In the genomic region with DNA sequence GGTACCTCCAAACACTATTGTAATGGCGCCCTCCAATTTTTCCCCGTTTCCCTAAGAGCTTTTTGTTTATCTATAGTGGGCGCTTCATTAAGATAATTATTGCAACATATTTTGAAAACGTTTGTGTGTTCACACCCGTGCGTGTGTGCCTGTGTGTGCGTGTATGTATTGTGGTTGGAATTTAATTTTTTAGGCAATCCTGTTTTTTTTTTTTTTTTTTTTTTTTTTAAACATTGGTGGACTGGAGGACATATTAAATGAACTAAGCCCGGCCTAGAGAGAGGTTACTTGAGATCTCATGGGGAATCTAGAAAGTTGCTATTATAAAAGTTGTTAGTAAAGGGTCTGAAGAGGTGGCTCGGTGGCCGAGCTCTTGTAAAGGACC, we compare ENCODE assay signal across 8 mouse cellular contexts. TPM values are rescaled to one million over a fixed set of nuclear protein-coding genes. Genes with fewer than 3 reads are reported as not detected.
DNase-seq lines count a peak whose midpoint lies in the region; ATAC-seq and TF ChIP-seq lines count a peak whose summit lies in the region.

No protein-coding gene starts in this region.

- TF ChIP-seq EP300 in stomach, postnatal 0 days (optimal IDR thresholded peaks at IDR 0.05) = no peak

- H3K36me3 ChIP-seq in erythroblast, embryonic 14.5 days (ENCODE audit: control insufficient read depth) = peaks cover 40% of the 10 kb centered on the region
- H3K36me3 ChIP-seq in neural tube, embryonic 11.5 days (ENCODE audit: control insufficient read depth, insufficient read depth, low read length) = peaks cover 9% of the 10 kb centered on the region
- H3K36me3 ChIP-seq in limb, embryonic 15.5 days = peaks cover 26% of the 10 kb centered on the region
- peaks cover 2% of the 10 kb centered on the region for H3K36me3 ChIP-seq in stomach, postnatal 0 days (ENCODE audit: control insufficient read depth, insufficient read depth, low read length)

- ATAC-seq in erythroblast, adult 5-6 weeks (replicated peaks; ENCODE audit: low FRiP score, poor library complexity, severe bottlenecking) = no peak
- no peak for ATAC-seq in neural tube, embryonic 11.5 days (ENCODE audit: insufficient read depth, low FRiP score, low TSS enrichment)
- no peak for ATAC-seq in limb, embryonic 15.5 days (ENCODE audit: insufficient number of reproducible peaks, low FRiP score, low TSS enrichment, low read depth)
- ATAC-seq in stomach, postnatal 0 days (ENCODE audit: low FRiP score, low TSS enrichment) = no peak

- no peaks in the 10 kb centered on the region for H3K9me3 ChIP-seq in erythroblast, embryonic 14.5 days (ENCODE audit: control insufficient read depth, low read length)
- no peaks in the 10 kb centered on the region for H3K9me3 ChIP-seq in neural tube, embryonic 11.5 days (ENCODE audit: control insufficient read depth, low read length)
- H3K9me3 ChIP-seq in limb, embryonic 15.5 days = no peaks in the 10 kb centered on the region
- H3K9me3 ChIP-seq in stomach, postnatal 0 days (ENCODE audit: control insufficient read depth, low read length) = no peaks in the 10 kb centered on the region

- DNase-seq in neural tube, embryonic 11.5 days (ENCODE audit: low spot score) = no peak
- no peak for DNase-seq in neural tube, embryonic 10.5 days (ENCODE audit: extremely low spot score, low spot score)
- DNase-seq in stomach, postnatal 0 days (ENCODE audit: low spot score) = no peak
- no peak for DNase-seq in cerebellum, postnatal 36 days
- DNase-seq in left cerebral cortex, postnatal 14 days (ENCODE audit: low spot score in 2 of 2) = no peak

- H3K27ac ChIP-seq in neural tube, embryonic 11.5 days (ENCODE audit: low read depth, low read length) = peak overlapping the region; percentile 99; the same call in 1 of the 2 replicates
- peak overlapping the region; percentile 99 for H3K27ac ChIP-seq in limb, embryonic 15.5 days
- H3K27ac ChIP-seq in stomach, postnatal 0 days (replicated peaks) = 0 out of 2 replicates have a peak overlapping the region, but pooled peaks have one; percentile 75

- WGBS in neural tube, embryonic 11.5 days = 10% methylated on average over 10 of the region's 10 CpGs
- WGBS in limb, embryonic 15.5 days = 5% methylated on average over 10 of the region's 10 CpGs
- whole genome bisulfite sequencing in stomach, postnatal 0 days = 2% methylated on average over 10 of the region's 10 CpGs

- TF ChIP-seq CTCF in stomach, postnatal 0 days (IDR thresholded peaks at IDR 0.05; ENCODE audit: low read depth) = no peak

- peak overlapping the region; percentile 95 for H3K4me3 ChIP-seq in erythroblast, embryonic 14.5 days (replicated peaks)
- H3K4me3 ChIP-seq in neural tube, embryonic 11.5 days (ENCODE audit: low read depth, low read length) = peak overlapping the region; percentile 99
- peak overlapping the region; percentile 90 for H3K4me3 ChIP-seq in limb, embryonic 15.5 days
- H3K4me3 ChIP-seq in stomach, postnatal 0 days (ENCODE audit: low read depth, low read length) = peak overlapping the region; percentile 95

- H3K9ac ChIP-seq in neural tube, embryonic 11.5 days (ENCODE audit: low read length) = peak overlapping the region; percentile 100
- H3K9ac ChIP-seq in limb, embryonic 15.5 days = peak overlapping the region; percentile 99
- peak overlapping the region; percentile 100 for H3K9ac ChIP-seq in stomach, postnatal 0 days (ENCODE audit: low read length)

- H3K4me1 ChIP-seq in erythroblast, embryonic 14.5 days (ENCODE audit: control insufficient read depth) = peaks cover 58% of the 10 kb centered on the region
- peaks cover 21% of the 10 kb centered on the region for H3K4me1 ChIP-seq in neural tube, embryonic 11.5 days (ENCODE audit: control insufficient read depth, insufficient read depth, low read length)
- H3K4me1 ChIP-seq in limb, embryonic 15.5 days = peaks cover 37% of the 10 kb centered on the region
- H3K4me1 ChIP-seq in stomach, postnatal 0 days (replicated peaks; ENCODE audit: control insufficient read depth, insufficient read depth) = 0 out of 2 replicates have a peak, but pooled peaks cover 4% of the 10 kb centered on the region

- intact Hi-C loops in left cerebral cortex, postnatal 14 days (cut with DNase I) = loop anchor here (5.0 kb wide), 1 partner anchor 131 kb away; a partner anchor contains a TSS

- H3K27me3 ChIP-seq in erythroblast, embryonic 14.5 days (ENCODE audit: control insufficient read depth) = no peaks in the 10 kb centered on the region
- no peaks in the 10 kb centered on the region for H3K27me3 ChIP-seq in neural tube, embryonic 11.5 days (ENCODE audit: control insufficient read depth, insufficient read depth, low read length)
- H3K27me3 ChIP-seq in limb, embryonic 15.5 days = no peaks in the 10 kb centered on the region
- no peaks in the 10 kb centered on the region for H3K27me3 ChIP-seq in stomach, postnatal 0 days (ENCODE audit: control insufficient read depth, insufficient read depth, low read length)

- peak overlapping the region; percentile 79 for H3K4me2 ChIP-seq in neural tube, embryonic 11.5 days (ENCODE audit: low read depth)
- H3K4me2 ChIP-seq in limb, embryonic 15.5 days = peak overlapping the region; percentile 72
- H3K4me2 ChIP-seq in stomach, postnatal 0 days (replicated peaks; ENCODE audit: low read depth) = peak overlapping the region; percentile 48

RNA-seq across cellular contexts. Expression of a gene that starts 1.4 kb away (rescaled TPM):
- polyA plus RNA-seq in erythroblast, embryonic 14.5 days (2012) = 1.3 and 1.8 TPM in 2 replicates
- 37.6 and 48.2 TPM in 2 replicates for total RNA-seq in erythroblast, adult 5-6 weeks (2015; ENCODE audit: low replicate concordance)
- 51.9 and 56.2 TPM in 2 replicates for total RNA-seq in erythroblast, adult 5-6 weeks (2017; ENCODE audit: low replicate concordance)
- 798 and 799 TPM in 2 replicates for polyA plus RNA-seq in neural tube, embryonic 11.5 days (2014; fragmentation: Nextera tagmentation; extraction: Ambion mirVana)
- polyA plus RNA-seq in limb, embryonic 15.5 days (2015; fragmentation: Nextera tagmentation; extraction: Ambion mirVana) = 569 and 579 TPM in 2 replicates
- 175 and 195 TPM in 2 replicates for polyA plus RNA-seq in stomach, postnatal 0 days (2015; fragmentation: Nextera tagmentation; extraction: Ambion mirVana)
- total RNA-seq in left cerebral cortex, postnatal 14 days (2021) = 100 to 1,000 TPM; 298 to 311 TPM

Comparison
In these comparisons a context has a peak if more than half of its experiments do, and no peak if none do; other contexts are left out.
1. RNA of a gene that starts 1.4 kb away (polyA plus RNA-seq): 798 to 799 TPM in neural tube, embryonic 11.5 days, 569 to 579 TPM in limb, embryonic 15.5 days and 175 to 195 TPM in stomach, postnatal 0 days; 1.3 to 1.8 TPM in erythroblast, embryonic 14.5 days; every median in the first group is over 10 times any median in the second.
2. Peak in every context shown above with its lines, with median percentiles within 50 percentile points of each other: H3K4me3 ChIP-seq, H3K27ac ChIP-seq, H3K4me2 ChIP-seq and H3K9ac ChIP-seq.